Mouse (Mus musculus) lung, postnatal 14 days (tissue): ENCODE data around the gene Plcd4.
A peak's percentile ranks its signal among the peaks of the same experiment; 100 is the strongest.
"Not testable (repeated sequence)": the region's sequence is repeated elsewhere in the genome, so short reads cannot be mapped to it uniquely, and the experiment has no call there.

Experiments used
- DNase-seq: peaks from one replicate; pipeline ENCODE4 v3.0.0; 2021

Gene Plcd4

DNA sequence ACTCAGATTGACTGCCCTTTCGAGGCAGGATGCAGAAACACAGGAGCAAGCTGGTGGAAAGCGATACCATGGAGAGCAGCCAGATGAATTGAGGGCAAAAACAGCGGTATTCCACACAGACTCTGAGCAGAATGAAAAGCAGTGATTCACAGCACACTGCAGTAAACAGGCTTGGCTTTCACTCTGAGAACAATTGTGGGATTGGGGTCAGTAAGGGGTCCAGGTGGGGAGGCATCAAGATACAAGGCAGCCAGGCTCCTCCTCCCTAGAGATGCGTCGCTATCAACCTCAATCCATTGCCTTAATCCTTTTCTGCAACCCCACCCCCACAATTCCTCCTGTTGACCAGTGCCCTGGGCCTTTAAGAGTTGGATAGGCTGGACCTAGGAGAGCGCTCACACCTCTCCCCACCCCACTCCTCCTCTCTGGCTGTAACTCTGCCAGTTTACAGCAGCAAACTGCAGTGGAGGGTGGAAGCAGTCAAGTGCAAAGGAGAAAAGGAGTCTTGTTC, at the start of gene Plcd4:
Gene Plcd4, plus strand, starts transcription at position 438 of the 511 bp plus-strand sequence.
- DNase-seq, result no peak

DNA sequence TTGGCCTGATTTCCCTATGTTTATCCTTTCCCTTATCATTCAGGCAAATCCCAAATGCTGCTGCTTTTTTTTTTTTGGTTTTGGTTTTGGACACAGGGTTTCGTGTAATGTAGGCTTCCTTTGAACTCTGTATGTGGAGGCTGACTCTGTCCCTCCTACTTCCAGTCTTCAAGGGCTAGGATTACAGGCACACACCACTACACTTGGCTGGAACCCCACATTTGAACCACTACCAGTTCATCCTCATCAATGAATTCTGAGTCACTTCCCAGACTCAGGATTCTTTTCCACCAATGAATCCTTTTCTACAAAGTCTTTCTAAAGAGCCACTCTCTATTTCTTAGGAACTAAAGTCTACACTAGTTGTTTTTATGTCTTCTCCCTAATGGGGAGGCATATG, 41.6 kb upstream of the Plcd4 start:
- no peak for DNase-seq

DNA sequence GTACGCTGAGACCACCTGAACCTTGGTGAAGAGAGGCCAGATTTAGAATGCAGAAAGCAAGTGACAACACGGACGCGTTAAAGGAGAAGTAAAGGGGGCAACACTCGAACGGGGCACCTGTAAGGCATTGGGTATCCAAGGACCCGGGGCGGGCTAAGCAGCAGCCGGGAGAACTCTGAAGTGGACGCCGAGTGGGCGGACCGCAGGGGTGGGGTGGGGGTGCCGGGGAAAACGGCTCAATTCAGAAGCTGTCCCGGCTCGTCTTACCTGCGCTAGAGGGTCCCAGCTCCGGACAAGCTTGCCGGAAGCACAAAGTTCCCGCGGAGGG, 37.3 kb upstream of the Plcd4 start:
- DNase-seq, result no peak

DNA sequence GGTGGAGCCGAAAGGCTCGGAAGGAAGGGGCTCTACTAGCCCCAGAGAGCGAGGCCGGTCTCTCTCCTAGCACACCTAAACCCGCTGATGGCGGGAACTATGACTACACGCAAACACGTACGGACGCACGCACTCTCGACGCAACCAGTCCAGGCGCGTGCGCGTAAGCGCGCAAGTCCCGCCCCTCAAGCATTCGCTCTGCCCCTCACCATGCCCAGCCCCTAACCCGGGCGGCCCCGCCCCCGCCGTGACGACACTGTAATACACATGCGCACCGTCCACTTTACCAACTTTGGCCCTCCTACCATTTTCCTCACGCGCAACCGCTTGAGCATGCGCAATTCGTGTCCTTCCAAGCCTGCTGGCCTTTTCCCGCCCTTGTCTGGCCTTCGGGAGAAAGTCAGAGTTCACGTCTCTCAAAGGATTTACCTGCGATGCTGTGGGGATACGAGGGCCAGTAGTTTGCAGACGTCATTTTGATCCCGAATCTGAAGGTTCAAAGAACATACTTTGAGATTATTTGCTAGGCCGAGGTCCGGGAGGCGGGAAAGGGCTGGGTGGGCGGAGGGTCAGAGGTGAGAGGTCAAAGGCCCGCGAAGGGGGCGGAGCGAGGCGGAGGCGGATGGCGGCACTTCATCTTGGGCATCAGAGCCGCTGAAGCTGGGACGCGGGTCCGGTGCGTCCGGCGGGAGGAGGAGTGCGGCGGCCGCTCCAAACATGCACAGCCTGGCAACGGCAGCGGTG, 36.8 kb upstream of the Plcd4 start, which contains the start of gene Cnot9:
Gene Cnot9, plus strand, starts transcription at position 338 of the 744 bp plus-strand sequence.
- peak; percentile 100 for DNase-seq

DNA sequence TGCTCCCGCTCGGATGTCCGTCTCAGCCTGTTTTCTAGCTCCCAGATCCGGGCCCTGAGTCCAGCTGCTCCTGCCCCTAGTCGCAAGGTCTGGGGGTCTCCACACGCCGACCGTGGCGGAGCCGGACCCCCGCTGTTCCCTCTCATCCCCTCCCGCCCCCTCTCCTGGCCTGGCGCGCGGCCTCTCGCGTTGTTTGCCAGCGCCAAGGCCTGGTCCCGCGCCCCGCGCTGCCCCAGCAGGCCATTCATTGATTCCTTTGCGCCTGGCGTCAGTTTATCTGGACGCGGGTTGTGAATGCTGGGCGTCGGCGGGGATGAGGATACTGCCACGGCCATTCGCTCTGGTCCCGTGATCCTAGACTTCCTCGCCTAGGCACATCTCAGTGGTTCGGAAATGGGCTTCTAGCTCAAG, 36.2 kb upstream of the Plcd4 start:
- DNase-seq, result no peak

DNA sequence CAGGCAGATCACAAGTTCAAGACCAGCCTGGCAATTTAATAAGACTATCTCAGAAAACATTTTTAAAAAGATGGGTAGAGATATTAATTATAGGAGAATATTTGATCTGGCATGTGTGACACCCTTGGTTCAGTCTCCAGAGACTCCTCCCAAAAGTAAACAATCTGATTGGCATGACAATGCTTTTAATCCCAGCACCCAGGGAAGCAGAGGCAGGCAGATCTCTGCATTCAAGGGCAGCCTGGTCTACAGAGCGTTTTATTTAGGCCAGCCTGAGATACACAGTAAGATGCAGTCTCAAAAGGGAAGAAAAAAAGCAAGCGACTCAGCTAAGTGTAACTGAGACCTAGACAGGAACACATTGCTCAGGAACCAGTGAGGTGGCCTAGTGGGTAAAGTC, 34.9 kb upstream of the Plcd4 start:
- no peak for DNase-seq

DNA sequence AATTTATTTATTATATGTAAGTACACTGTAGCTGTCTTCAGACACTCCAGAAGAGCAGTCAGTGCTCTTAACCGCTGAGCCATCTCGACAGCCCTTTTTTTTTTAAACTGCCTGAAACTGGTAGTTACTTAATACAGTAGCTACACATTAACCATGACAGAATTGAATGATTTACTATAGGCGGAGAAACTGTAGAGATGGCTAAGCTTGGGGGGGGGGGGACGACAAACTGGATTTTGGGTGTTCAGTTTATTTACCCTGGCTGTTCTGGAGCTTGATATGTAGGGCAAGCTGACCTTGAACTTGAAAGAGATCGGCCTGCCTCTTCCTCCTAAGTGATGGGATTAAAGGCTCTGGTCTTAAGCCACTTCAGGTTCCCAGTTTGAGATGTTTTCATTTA, 31.4 kb upstream of the Plcd4 start:
- no peak for DNase-seq

DNA sequence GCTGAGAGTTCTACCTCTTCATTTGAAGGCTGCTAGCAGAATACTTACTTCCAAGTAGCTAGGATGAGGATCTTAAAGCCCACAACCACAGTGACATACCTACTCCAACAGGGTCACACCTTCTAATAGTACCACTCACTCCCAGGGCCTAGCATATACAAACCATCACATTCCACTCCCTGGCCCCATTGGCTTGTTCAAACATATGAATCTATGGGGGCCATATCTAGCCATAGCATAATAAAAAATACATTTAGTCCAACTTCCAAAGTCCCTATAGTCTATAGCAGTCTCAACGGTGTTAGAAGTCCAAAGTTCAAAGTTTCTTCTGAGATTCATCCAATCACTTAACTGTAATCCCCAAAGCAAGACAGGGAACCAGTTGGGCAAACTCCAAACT, 29.7 kb upstream of the Plcd4 start:
- DNase-seq, result not testable (repeated sequence)

DNA sequence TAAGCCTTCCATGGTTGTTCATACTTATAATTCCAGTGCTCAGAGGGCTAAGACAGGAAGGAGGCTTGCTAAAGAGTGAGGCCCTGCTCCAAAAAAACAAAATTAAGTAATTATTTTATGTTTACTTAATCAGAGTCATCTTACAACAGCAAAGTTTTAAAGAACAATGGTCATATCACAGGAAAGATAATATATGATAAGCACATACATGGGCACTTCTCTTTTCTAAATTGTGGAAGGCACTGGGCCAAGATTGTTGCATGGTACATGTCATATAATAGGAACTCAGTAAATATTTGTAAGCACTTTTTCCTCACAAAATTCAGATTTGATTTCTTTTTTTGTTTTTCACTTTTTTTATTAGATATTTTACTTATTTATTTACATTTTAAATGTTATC, 22.8 kb upstream of the Plcd4 start:
- no peak for DNase-seq

DNA sequence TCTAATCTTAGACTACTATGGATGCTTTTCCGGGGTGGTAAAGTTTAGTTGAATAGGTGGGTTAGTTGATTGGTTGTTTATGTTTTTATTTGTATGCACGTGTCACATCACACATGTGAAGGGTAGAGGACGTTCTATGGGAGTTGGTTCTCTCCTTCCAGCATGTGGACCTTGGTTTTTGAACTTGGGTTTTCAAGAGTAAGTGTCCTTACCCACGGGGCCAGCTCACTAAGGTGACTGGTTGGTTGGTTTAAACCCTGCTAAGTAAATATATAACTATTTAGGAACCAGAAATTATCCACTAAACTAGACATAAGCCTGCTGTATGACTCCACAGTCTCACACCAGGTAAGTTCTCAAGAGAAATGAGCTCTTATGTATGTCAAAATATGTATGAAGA, 17.9 kb upstream of the Plcd4 start:
- no peak for DNase-seq

DNA sequence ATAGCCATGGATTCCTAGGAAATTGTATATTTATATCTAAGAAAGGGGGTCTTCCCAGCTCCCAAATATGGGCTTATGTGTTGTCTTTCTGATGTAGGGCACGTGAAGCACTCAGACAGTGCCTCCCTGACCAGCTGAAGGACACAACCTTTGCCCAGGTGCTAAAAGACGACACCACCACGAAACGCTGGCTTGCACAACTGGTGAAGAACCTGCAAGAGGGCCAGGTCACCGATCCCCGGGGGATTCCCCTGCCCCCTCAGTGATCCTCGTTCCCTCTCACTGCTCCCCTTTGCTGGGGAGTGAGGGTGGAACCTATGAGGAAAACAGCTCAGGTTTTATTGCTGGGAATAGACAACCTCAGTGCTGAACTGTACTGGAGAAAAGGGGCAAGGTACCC, 14.1 kb upstream of the Plcd4 start:
- no peak for DNase-seq

DNA sequence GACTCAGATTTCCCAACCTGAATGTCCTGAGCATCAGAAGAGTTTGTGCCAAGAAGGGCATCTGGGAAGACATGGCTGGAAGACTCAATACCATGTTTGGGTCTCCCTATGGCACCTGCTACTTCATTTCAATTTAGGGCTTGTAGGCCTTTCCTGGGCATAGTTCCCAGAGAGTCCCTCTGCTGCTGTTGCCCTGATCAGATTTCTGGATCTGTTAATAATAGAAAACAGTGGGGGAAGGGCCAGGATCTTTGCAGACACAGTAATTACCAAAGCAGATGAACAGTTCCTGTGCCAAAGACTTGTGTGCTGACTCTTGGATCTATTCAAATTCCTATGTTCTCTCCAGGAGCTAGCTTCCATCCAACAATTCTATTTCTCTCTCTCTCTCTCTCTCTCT, 4.0 kb upstream of the Plcd4 start:
- no peak for DNase-seq

DNA sequence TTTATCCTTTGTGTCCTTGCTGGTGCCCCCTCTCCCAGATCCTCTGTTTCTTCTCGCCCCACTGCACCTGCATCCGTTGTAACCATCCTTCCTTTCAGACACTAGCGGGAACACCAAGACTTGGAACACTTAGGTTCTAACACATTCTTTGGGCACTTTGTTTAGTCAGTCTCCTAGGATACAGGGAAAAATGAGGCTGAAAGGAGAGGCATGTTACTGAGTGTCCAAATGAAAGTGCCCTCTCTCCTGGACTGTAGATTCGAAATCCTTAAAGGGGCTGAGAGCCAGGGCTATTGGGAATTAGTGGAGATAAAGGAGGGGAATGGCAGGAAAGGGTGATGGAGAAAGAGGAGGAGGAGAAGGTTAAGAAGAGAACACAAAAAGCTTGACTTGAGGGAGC, 1.5 kb downstream of the Plcd4 start, which contains the start of gene Usp37:
Gene Usp37, minus strand, starts transcription at position 101 of the 400 bp plus-strand sequence.
- no peak for DNase-seq

DNA sequence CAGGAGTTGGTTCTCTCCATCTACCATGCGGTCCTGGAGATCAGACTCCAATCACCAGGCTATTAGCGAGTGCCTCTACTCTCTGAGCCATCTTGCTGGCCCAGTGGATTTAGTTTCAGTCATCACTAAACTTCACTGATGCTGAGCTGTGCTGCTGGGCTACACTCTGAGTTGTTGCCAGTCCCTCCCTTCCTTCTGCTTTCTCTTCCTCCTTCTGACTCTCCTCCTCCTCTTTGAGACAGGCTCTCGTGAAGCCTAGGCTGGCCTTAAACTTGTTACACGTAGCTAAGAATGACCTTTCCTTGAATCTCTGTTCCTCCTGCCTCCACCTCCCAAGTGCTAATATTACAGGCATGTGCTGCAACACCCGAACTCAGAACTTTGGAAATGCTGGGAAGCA, 16.4 kb downstream of the Plcd4 start:
- no peak for DNase-seq

DNA sequence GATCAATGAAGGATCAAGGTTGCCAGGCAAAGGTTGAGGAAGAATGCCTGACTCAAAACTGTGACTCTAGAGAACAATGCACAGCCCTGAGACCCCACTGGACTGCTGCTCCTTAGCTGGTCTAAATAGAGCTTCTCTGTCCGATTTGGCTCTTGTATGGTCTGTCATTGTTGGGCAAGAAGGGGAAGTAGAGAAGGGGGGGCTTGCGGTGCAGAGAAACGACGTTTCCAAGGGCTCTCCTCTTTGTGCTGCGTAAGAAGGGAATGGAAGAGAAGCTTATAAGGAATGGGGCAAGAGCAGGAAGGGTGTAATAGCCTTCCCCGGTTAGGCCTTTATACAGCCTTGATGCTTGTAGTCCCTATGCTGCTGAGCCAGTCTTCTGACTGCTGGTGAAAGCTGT, 23.1 kb downstream of the Plcd4 start:
- no peak for DNase-seq

DNA sequence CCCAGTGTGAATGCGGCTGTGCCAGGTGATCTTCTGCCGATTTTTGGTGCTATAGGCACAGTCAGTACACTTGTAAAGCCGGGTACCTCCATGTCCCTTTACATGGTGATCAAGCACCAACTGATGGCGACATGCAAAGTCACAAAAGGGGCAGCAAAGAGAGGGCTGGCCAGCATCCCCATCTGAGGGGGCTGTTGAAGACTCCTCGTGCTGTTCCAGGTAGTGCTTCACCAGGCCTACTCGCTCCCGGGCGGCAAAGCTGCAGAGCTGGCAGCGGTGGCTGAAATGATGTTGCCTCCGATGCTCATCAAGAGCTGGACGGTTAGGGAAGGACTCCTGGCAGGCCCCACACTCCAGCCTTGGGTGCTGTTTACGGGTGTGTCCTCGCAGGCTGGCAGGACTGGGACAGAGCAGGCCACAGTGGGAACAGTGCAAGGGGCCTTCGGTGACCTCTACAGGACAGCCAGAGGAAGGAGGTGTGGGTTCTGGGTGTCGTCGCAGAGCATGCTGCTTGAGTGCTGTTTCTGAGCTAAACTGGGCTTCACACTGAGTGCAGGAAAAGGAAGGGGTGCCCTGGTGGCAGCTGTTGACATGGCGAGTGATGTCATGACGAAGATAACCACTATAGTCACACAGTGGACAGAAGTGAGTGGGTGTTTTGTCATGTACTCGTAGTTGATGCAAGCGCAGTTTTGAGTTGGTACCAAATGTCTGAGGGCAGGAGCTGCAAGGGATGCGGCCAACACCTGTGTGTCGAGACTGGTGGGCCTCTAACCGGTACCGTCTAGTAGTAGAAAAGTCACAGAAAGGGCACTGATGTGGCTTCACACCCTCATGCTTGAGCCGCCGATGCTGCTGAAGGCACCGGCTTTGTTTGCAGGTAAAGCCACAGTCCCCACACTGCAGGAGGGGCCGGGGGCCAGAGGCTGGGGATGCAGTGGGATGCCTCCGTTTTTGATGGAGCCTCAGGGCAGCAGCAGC, 27.3 kb downstream of the Plcd4 start:
- no peak for DNase-seq

DNA sequence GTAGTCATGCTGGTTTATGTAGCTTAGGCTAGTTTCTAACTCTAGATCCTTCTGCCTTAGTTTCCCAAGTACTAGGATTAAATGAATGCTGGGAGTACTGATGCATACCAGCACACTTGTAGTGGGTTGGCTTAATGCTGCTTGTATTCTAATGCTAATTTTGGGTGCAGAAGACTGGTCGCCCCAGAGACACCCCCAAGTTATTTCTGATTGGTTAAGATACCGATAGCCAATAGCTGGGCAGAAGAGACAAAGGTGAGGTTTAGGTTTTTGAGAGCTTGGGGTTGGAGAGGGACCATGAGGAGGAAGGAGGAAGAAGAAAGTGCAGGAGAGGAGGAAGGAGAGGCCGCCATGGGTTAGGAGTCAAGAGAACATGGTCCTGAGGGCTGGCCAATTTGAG, 39.9 kb downstream of the Plcd4 start:
- no peak for DNase-seq

DNA sequence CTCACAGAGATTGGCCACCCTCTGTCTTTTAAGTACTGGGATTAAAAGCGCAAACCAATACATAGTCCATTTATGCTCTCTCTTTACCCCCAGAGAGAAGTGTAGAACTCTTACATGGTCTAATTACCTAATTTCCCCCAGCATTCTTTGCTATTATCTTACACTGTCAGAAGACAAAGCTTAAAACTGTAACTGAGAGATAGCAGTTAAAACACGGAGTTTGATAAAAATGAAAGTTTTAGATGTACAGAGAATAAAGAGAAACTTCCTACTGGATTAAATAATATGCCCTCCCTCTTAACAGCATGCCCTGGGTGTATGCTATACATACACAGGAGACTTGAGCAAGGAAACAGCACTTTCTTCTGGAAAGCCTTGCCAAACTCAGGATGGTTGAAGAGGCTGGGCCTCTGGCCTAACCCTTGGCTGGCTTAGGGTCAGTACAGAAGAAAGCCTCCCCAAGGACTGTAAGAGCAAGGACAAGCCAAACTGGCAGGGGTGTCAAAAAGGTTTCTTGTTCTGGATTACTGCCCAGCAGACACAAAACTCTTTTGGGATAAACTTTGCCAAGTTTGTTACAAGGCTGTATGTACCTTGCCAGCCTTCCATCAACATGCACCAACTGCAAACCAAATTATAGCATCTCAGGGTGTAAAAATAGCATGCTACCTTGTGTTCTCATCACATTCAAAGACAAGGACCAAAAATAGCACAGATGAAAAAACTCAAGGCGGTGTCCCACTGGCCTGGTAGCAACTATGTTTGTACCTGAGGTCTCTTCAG, 42.1 kb downstream of the Plcd4 start:
- DNase-seq, result no peak

DNA sequence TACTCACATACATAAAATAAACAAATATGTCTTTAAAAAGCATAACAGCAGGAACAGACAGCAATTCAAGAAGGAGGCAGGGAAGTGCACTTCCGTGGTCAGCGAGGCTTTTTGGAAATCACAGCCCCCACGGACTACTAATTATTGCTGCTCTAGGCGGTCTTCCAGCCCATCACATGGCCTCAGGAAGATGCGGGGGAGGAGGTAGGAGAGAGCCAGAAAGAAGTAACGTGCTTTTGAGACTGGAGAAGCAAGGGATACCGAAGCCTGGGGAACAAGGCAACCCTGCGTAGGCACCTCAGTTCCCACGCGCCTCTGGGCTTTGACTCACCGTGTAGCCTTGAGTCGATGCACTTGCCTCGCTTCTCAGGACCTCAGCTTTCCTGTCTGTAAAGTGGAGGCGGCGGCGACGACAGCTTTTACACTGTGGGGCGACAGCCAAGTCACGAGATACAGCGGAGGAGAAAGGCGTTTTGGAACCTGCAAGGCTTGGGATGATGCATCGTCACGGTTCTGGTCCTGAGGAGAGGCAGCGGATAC, 44.6 kb downstream of the Plcd4 start:
- no peak for DNase-seq

DNA sequence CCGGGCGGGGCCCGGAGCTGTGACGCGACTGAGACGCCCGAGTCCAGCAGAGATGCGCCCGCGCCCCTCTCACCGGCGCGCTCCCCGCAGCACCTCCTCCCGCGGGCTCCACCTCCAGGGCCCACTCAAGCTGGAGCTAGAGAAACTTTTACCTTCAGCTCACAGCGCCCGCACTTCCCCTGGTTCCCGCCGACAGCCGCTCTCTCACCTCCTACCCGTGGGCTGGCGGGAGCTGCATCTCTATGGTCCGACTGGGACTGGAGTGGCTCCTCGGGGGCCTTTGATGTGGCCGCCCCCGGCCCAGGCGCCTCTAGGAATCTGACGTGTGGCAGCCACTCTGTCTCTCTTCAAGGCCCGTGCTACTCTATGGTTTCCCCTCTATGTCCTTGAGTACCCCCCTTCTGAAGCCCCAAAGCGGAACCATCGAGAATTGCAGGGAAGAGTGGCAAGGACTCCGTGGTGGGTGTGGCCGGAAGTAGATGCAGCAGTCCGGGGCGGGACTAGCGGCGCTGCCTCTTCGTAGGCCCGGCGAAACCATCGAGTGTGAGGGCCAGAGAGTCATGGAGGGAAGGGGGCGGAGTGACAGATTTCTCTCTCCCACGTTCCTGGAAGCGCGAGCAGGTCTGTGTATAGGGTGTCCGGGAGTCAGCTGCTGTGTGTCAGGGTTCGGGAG, 45.2 kb downstream of the Plcd4 start, which contains the start of the genes Zfp142 and Bcs1l:
Gene Zfp142, minus strand, starts transcription at position 474 of the 673 bp plus-strand sequence.
Gene Bcs1l, plus strand, starts transcription at position 517 of the 673 bp plus-strand sequence.
- peak; percentile 99 for DNase-seq

DNA sequence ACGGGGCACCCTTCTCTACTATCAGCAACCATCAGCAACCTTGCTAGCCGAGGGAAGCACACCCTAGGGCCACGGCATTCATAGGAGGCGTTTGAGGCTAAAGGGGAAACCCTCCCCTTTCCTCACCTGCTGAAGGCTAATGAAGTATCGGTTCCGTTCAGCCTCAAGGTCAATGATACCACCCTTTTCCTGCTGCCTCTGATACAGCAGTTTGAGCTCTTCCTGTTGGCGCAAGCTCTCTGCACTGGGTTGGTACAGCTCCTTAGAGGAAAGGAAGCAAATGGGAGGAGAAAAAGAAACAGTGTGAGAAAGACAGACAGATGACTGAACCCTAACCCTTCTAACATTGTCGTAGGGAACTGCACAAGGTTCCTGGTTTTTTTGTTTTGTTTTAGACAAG, 51.7 kb downstream of the Plcd4 start:
- no peak for DNase-seq
